Mouse (Mus musculus): Measurements from ENCODE around the gene Zcwpw1. TPM values are rescaled to one million over a fixed set of nuclear protein-coding genes. Genes with fewer than 3 reads are reported as not detected.
"Not testable (repeated sequence)": the region's sequence is repeated elsewhere in the genome, so short reads cannot be mapped to it uniquely, and the experiment has no call there.

Gene Zcwpw1
- polyA plus RNA-seq, 1 experiment from 2014 or later, result 11.4 TPM

GRCm38 (mm10) chr5:137868600-137868999 is 81.0 kb downstream of the Zcwpw1 start:
- H3K36me3 ChIP-seq (ENCODE audit: control insufficient read depth, insufficient read depth, low read length); H3K9me3 ChIP-seq (ENCODE audit: control insufficient read depth, low read length); ATAC-seq (ENCODE audit: low FRiP score); DNase-seq (ENCODE audit: low spot score, missing footprints); H3K9ac ChIP-seq (ENCODE audit: low read length); H3K27me3 ChIP-seq (ENCODE audit: control insufficient read depth, insufficient read depth, low read length); H3K4me2 ChIP-seq; H3K27ac ChIP-seq (ENCODE audit: low read depth, low read length); H3K4me3 ChIP-seq (ENCODE audit: low read depth, low read length); H3K4me1 ChIP-seq (ENCODE audit: control insufficient read depth, insufficient read depth, low read length): not testable (repeated sequence)
- 74% methylated on average over 2 of the region's 2 CpGs for WGBS

GRCm38 (mm10) chr5:137871644-137872380 is 84.2 kb downstream of the Zcwpw1 start, which contains the start of gene Pilrb2:
Gene Pilrb2, minus strand, starts transcription at chr5:137871815.
- H3K4me3 ChIP-seq (ENCODE audit: low read depth, low read length); H3K27me3 ChIP-seq (ENCODE audit: control insufficient read depth, insufficient read depth, low read length); H3K36me3 ChIP-seq (ENCODE audit: control insufficient read depth, insufficient read depth, low read length); H3K4me1 ChIP-seq (ENCODE audit: control insufficient read depth, insufficient read depth, low read length); DNase-seq (ENCODE audit: low spot score, missing footprints); ATAC-seq (ENCODE audit: low FRiP score); H3K4me2 ChIP-seq; H3K27ac ChIP-seq (ENCODE audit: low read depth, low read length); H3K9me3 ChIP-seq (ENCODE audit: control insufficient read depth, low read length); H3K9ac ChIP-seq (ENCODE audit: low read length): not testable (repeated sequence)
- WGBS, result 64% methylated on average over 3 of the region's 3 CpGs

Other genes with a start within 250 kb of the Zcwpw1 start
- gene Actl6b, start 234.3 kb upstream of the Zcwpw1 start, polyA plus RNA-seq (2014; fragmentation: Nextera tagmentation; extraction: Ambion mirVana), result 30.6 and 31.1 TPM in 2 replicates
- gene Tfr2, start 218.0 kb upstream of the Zcwpw1 start, polyA plus RNA-seq (2014; fragmentation: Nextera tagmentation; extraction: Ambion mirVana), result 2.0 and 2.1 TPM in 2 replicates
- gene Mospd3, start 186.7 kb upstream of the Zcwpw1 start, polyA plus RNA-seq (2014; fragmentation: Nextera tagmentation; extraction: Ambion mirVana), result 19.0 and 19.8 TPM in 2 replicates
- gene Pcolce, start 174.0 kb upstream of the Zcwpw1 start, polyA plus RNA-seq (2014; fragmentation: Nextera tagmentation; extraction: Ambion mirVana), result 58.8 and 61.4 TPM in 2 replicates
- gene Fbxo24, start 158.8 kb upstream of the Zcwpw1 start, polyA plus RNA-seq (2014; fragmentation: Nextera tagmentation; extraction: Ambion mirVana), result 0.10 and 0.16 TPM in 2 replicates
- gene Lrch4, start 158.7 kb upstream of the Zcwpw1 start, polyA plus RNA-seq (2014; fragmentation: Nextera tagmentation; extraction: Ambion mirVana), result 27.3 and 28.3 TPM in 2 replicates
- gene Gm20605, start 158.6 kb upstream of the Zcwpw1 start, polyA plus RNA-seq (2014; fragmentation: Nextera tagmentation; extraction: Ambion mirVana), result 4.5 and 5.8 TPM in 2 replicates
- gene Sap25, start 146.5 kb upstream of the Zcwpw1 start, polyA plus RNA-seq (2014; fragmentation: Nextera tagmentation; extraction: Ambion mirVana), result 4.5 and 6.8 TPM in 2 replicates
- 0.19 and 0.34 TPM in 2 replicates for gene Irs3, start 142.1 kb upstream of the Zcwpw1 start, polyA plus RNA-seq (2014; fragmentation: Nextera tagmentation; extraction: Ambion mirVana)
- 13.6 and 14.9 TPM in 2 replicates for gene Agfg2, start 103.1 kb upstream of the Zcwpw1 start, polyA plus RNA-seq (2014; fragmentation: Nextera tagmentation; extraction: Ambion mirVana)
- 4.8 TPM in 2 replicates for gene Nyap1, start 46.2 kb upstream of the Zcwpw1 start, polyA plus RNA-seq (2014; fragmentation: Nextera tagmentation; extraction: Ambion mirVana)
- gene Tsc22d4, start 42.1 kb upstream of the Zcwpw1 start, polyA plus RNA-seq (2014; fragmentation: Nextera tagmentation; extraction: Ambion mirVana), result 47.0 and 62.9 TPM in 2 replicates
- 73.3 and 83.1 TPM in 2 replicates for gene Ppp1r35, start 8.9 kb upstream of the Zcwpw1 start, polyA plus RNA-seq (2014; fragmentation: Nextera tagmentation; extraction: Ambion mirVana)
- gene Mepce, start 143 bp upstream of the Zcwpw1 start, polyA plus RNA-seq (2014; fragmentation: Nextera tagmentation; extraction: Ambion mirVana), result 11.4 and 11.5 TPM in 2 replicates
- 0.18 and 0.72 TPM in 2 replicates for gene Pilra, start 48.5 kb downstream of the Zcwpw1 start, polyA plus RNA-seq (2014; fragmentation: Nextera tagmentation; extraction: Ambion mirVana)
- not detected in 2 replicates for gene Pilrb1, start 70.3 kb downstream of the Zcwpw1 start, polyA plus RNA-seq (2014; fragmentation: Nextera tagmentation; extraction: Ambion mirVana)
- gene Pilrb2, start 84.0 kb downstream of the Zcwpw1 start, polyA plus RNA-seq (2014; fragmentation: Nextera tagmentation; extraction: Ambion mirVana), result not detected in 2 replicates
- gene Cyp3a13, start 133.8 kb downstream of the Zcwpw1 start, polyA plus RNA-seq (2014; fragmentation: Nextera tagmentation; extraction: Ambion mirVana), result not detected in 2 replicates
- gene Gjc3, start 175.3 kb downstream of the Zcwpw1 start, polyA plus RNA-seq (2014; fragmentation: Nextera tagmentation; extraction: Ambion mirVana), result not detected in 2 replicates
- not detected in 2 replicates for gene Azgp1, start 193.7 kb downstream of the Zcwpw1 start, polyA plus RNA-seq (2014; fragmentation: Nextera tagmentation; extraction: Ambion mirVana)
- not detected in 2 replicates for gene Smok3a, start 233.5 kb downstream of the Zcwpw1 start, polyA plus RNA-seq (2014; fragmentation: Nextera tagmentation; extraction: Ambion mirVana)
- gene Smok3b, start 233.6 kb downstream of the Zcwpw1 start, polyA plus RNA-seq (2014; fragmentation: Nextera tagmentation; extraction: Ambion mirVana), result not detected in 2 replicates